Mouse (Mus musculus) kidney, adult 2 months (tissue): ENCODE results near the gene Rufy1.

ENCODE experiments used
- CTCF ChIP-seq: fragments of 200-500 bp; conservative IDR thresholded peaks from 2 replicates; pipeline ENCODE4 v1.5.1; 2011; ENCODE audit warnings: low read depth, mild to moderate bottlenecking, control low read depth, low read length, moderate library complexity, mixed read lengths; ENCODE audit not compliant: insufficient read depth, insufficient read length
- POLR2A ChIP-seq: fragments of 200-500 bp; IDR thresholded peaks from one replicate; pipeline ENCODE4 v1.6.1; 2011; ENCODE audit warnings: low read depth, low read length, control low read depth

- TF ChIP-seq POLR2A, result no peak
- no peak for TF ChIP-seq CTCF
Measured at GRCm38 (mm10) chr11:50352177-50352576, 78.7 kb downstream of the Rufy1 start.
